Mouse (Mus musculus) retina, postnatal 7 days (tissue): Measurements from ENCODE around the gene D6Wsu163e.

Experiments used
- DNase-seq: peaks from one replicate; pipeline ENCODE4 v3.0.0-alpha.2; 2012; ENCODE audit warnings: low read depth, low spot score

The D6Wsu163e gene

GRCm38 (mm10) chr6:126939487-126940171 is at the start of gene D6Wsu163e, which contains the start of gene Rad51ap1:
TSS of gene D6Wsu163e (plus strand) at chr6:126939962.
TSS of gene Rad51ap1 (minus strand) at chr6:126939587.
- DNase-seq = peak; percentile 91

DNA sequence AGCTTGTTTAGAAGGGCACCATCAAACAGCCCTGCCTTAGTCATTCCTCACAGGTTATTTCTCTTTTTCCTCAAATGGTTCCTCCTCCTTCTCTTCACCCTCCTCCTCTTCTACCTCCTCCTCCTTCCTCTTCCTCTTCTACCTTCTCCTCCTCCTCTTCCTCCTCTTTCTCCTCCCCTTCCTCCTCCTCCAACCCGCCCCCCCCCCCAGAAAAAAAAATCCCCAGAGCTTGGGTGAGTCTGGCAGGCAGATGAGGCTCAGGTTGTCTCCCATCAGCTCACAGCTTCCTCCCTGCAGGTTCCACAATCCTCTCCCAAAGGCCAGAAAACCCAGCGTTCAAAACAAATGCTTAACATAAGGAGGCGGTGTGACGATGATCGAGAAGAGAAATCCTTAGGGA is 32.4 kb upstream of the D6Wsu163e start:
- no peak for DNase-seq

DNA sequence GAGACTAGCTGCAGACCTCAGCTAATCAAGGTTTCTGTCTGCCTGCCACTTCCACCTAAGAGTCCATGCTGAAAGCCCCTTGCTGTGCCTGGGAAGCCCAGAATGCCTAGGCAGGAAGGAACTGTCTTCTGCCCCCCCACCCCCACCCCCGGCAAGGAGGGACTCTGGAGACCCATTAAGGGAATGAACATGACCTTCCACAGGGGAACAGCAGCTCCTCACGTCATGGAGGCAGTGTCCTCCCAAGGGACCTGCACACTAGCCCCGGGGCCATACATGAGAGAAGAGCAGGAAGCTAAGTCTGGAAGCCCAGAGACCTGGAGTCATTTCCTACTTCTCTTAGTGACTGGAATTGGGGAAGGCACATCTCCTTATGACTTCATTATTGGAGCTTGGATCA is 31.9 kb upstream of the D6Wsu163e start:
- DNase-seq = no peak

GRCm38 (mm10) chr6:126910727-126911126 is 29.0 kb upstream of the D6Wsu163e start:
- DNase-seq = no peak

GRCm38 (mm10) chr6:126914928-126915327 is 24.8 kb upstream of the D6Wsu163e start:
- DNase-seq = no peak

DNA sequence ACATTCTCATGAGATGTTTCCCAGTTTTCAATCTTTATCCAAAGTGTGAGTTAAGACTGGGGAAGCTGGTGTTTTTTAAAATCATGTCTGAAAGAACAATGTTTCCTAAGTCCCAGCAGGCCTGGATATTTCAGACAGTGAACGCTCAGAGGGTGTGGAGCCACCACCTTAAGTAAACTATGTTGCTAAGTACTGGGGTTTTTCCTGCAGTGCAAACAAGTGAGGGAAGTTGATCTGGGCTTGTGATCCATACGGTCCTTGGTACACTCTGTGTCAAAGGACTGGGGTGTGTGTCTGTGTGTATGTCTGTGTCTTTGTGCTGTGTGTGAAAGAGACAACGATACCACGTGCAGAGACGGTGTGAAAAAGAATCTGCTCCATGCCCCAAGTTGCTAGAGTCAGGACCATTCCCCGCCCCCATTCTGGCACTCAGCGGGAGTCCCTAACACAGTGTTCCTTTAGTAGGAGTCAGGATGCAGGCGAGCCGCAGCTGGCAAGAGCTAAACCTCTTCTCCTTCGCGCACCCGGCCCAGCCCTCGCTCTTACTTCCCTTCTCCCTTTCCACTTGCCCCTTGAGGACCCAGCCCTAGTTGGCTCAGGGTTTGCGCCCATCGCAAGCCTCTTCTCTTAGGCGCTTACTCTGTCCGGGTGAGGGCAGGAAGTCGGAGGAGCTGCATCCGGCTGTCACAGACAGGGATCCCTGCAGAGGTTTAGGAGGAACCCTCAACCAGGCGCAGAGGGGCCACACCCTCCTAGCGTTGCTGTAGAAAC is 18.5 kb upstream of the D6Wsu163e start, which contains the start of gene Dyrk4:
Gene Dyrk4 (minus strand): TSS at position 729 of the 771 bp plus-strand sequence.
- DNase-seq = no peak

GRCm38 (mm10) chr6:126932896-126933295 is 6.9 kb upstream of the D6Wsu163e start:
- DNase-seq = no peak

DNA sequence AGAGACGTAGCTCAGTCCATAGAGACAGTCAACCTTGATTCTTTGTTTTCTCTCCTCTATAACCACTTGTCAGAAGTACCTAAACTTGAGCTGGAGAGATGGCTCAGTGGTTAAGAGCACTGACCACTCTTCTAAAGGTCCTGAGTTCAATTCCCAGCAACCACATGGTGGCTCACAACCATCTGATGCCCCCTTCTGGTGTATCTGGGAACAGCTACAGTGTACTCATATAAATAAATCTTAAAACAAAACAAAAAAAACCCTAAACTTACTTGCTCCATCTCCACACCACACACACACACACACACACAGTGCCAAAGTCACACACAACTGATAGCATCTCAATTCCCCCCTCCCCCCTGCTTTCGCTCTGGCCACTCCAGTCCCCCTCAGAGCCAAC is 1.7 kb upstream of the D6Wsu163e start:
- no peak for DNase-seq

- no peak for DNase-seq
Observed at GRCm38 (mm10) chr6:126938853-126939486, 792 bp upstream of the D6Wsu163e start.

- DNase-seq = no peak
Observed at GRCm38 (mm10) chr6:126940451-126940850, 689 bp downstream of the D6Wsu163e start.

DNA sequence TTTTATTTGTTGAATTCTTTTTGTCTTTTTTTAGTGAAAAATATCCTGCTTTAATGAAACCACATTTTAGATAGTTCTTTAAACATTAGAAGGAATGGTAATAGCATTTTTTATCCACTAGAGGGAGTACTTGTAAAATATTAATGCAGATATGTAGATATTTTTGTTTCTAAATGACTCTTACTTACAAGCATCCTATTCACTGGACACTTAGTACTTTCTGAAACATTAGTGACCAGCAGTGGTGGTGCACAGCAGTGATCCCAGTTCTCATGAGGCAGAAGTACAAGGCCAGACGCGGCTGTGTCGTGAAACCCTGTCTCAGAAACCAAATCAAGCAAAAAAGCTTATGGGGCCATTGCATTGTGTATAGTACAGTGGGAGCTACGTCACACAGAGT is 8.6 kb downstream of the D6Wsu163e start:
- no peak for DNase-seq

DNA sequence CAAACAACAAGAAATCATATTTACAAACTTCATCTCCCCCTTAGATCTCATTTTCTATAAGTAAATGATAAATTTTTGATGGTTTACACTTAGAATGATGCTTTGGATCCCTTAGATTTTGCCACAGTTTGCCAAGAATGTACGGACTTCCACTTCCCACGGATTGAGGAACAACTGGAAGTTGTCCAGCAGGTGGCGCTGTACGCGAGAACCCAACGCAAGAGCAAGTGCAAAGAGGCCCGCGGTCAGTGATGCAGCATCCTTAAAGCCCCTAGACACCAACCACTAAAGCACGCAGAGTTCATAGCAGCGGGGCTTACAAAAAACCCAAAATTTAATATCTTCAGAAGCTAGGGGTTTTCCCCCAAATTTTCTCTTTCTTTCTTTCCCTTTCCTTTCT is 16.0 kb downstream of the D6Wsu163e start:
- DNase-seq = peak; percentile 66

GRCm38 (mm10) chr6:126961371-126962018 is 21.7 kb downstream of the D6Wsu163e start:
- DNase-seq = no peak

GRCm38 (mm10) chr6:126962709-126963108 is 22.9 kb downstream of the D6Wsu163e start:
- DNase-seq = no peak

GRCm38 (mm10) chr6:126963426-126963825 is 23.7 kb downstream of the D6Wsu163e start:
- DNase-seq = no peak

DNA sequence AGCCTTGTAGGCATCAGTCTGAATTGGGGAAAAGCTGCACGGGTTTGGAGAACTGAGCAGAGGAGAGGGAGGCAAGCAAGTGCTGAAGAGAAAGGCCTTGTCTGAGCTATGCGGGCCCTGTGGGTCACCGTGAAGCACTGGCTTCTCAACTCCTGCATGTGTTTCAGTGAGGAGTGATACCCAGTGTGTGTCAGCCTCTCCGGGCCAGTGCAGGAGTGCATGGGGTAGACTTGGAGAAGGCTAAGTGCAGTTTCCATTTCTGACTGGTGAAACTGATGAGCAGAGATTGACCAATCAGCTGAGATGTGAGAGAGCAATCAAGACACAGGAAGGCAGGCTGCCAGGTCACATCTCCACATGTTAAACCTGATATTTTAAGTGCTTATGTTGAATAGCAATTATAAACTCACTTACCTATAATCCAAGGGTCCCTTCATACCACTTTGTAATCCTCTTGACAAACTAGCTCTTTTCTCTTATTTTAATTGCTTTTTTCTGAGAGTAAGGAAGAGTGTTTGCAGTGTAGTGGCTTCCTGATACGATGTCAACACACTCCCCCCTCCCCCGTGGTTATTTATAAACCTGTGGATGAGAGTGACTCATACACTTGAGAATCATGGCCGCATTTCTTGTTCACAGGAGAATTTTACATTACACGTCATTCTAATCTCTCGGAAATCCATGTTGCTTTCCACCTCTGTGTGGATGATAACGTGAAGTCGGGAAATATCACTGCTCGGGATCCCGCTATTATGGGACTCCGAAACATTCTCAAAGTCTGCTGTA is 26.7 kb downstream of the D6Wsu163e start:
- DNase-seq = no peak

GRCm38 (mm10) chr6:126981539-126982234 is 41.9 kb downstream of the D6Wsu163e start:
- DNase-seq = no peak

DNA sequence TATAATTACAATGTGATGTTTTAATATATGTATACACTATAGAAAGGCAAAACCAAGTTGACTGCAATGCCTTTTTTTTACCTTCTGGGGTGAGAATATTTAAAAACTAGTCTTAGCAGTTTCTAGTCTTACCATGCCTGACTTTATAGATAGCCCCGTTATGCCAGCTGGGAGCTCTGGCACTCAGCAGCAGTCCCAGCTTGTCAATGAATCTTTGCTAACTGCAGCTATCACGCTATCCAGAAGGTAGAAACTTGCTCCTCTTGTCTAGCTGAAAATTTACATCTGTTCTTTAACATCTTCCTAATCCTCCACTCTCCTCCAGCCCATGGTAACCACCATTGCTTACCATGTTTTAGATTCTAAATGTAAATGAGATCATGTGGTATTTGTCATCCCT is 53.9 kb downstream of the D6Wsu163e start:
- no peak for DNase-seq

DNA sequence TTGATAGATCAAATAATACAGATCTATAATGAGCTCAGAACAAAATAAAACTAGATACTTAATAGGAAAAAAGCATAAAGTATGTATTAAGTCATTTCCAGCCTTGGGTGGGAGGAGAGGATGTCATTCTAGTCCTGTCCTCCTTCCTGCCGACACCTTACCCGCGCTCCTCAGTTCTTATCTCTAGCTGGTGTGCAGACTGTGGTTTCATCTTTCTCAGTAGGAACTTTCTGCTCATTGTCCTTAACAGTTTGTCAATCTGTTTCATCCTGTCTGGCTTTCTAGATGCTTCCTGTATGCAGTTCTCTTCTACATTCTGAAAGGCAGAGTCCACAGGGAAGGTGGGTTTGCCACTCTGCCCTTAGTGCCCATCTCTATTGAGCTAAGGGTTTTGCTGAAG is 55.7 kb downstream of the D6Wsu163e start:
- DNase-seq = no peak

GRCm38 (mm10) chr6:126996399-126996798 is 56.6 kb downstream of the D6Wsu163e start:
- no peak for DNase-seq

GRCm38 (mm10) chr6:127005646-127006045 is 65.9 kb downstream of the D6Wsu163e start:
- DNase-seq = no peak
